Mouse (Mus musculus) lung, adult 2 months (tissue): ENCODE measurements around the gene Rora. TPM values are rescaled to one million over a fixed set of nuclear protein-coding genes. Genes with fewer than 3 reads are reported as not detected.

Source experiments
- DNase-seq: peaks from one replicate; pipeline ENCODE4 v3.0.0; 2022
- H3K4me1 ChIP-seq: fragments of 200-500 bp; 2 replicates; pipeline ENCODE4 v1.6.1; 2011; ENCODE audit warnings: low read length; ENCODE audit not compliant: control insufficient read depth, insufficient read depth
- H3K4me3 ChIP-seq: fragments of 200-500 bp; replicated peaks from 2 replicates; pipeline ENCODE3; 2011; ENCODE audit warnings: low read depth, mild to moderate bottlenecking, control low read depth, low read length; ENCODE audit errors: extremely low read depth
- CTCF ChIP-seq: fragments of 200-500 bp; IDR thresholded peaks from 2 replicates; pipeline ENCODE4 v1.5.1; 2011; ENCODE audit warnings: mild to moderate bottlenecking, low read length, control low read depth; ENCODE audit not compliant: insufficient read depth
- POLR2A ChIP-seq: fragments of 200-500 bp; IDR thresholded peaks from 2 replicates; pipeline ENCODE4 v1.6.1; 2011; ENCODE audit warnings: low read depth, mild to moderate bottlenecking, control low read depth, low read length, borderline replicate concordance; ENCODE audit errors: extremely low read depth
- WGBS: fragments of 180-500 bp; shearing (Covaris S2); methylation state at CpG from one replicate; pipeline ENCODE4 v1.1.7; 2018; 5-methylcytosine and 5-hydroxymethylcytosine counted together
- polyA plus RNA-seq: library from polyadenylated mRNA; depleted of rRNA; stranded (reverse); fragments of >200 nt; gene quantifications from 2 replicates; pipeline ENCODE4 v1.2.3, GENCODE M21; 2012

Rora gene
- polyA plus RNA-seq, 1 experiment: 17.8 TPM

GRCm38 (mm10) chr9:68852201-68852600 is 198.6 kb downstream of the Rora start:
- Histone ChIP-seq H3K4me3 (no peak overlapping the region), H3K4me1 (no peaks in the 10 kb centered on the region)
- TF ChIP-seq CTCF (no peak), POLR2A (no peak)
- WGBS: 63% methylated on average over 4 of the region's 4 CpGs
- DNase-seq: no peak

- DNase-seq: no peak
- 78% methylated on average over 2 of the region's 2 CpGs for WGBS
- no peak overlapping the region for H3K4me3 ChIP-seq
- no peaks in the 10 kb centered on the region for H3K4me1 ChIP-seq
- no peak for TF ChIP-seq POLR2A
- no peak for TF ChIP-seq CTCF
Measured at GRCm38 (mm10) chr9:68852934-68853333, 199.3 kb downstream of the Rora start.

GRCm38 (mm10) chr9:68859500-68859899 is 205.9 kb downstream of the Rora start:
- Histone ChIP-seq H3K4me3 (no peak overlapping the region), H3K4me1 (peaks cover 6% of the 10 kb centered on the region)
- 60% methylated on average over 2 of the region's 2 CpGs for WGBS
- TF ChIP-seq POLR2A: no peak
- TF ChIP-seq CTCF: no peak
- DNase-seq: no peak

GRCm38 (mm10) chr9:68866317-68866716 is 212.7 kb downstream of the Rora start:
- no peak for DNase-seq
- Histone ChIP-seq H3K4me3 (no peak overlapping the region), H3K4me1 (no peaks in the 10 kb centered on the region)
- TF ChIP-seq POLR2A: no peak
- TF ChIP-seq CTCF: no peak
- 85% methylated on average over 4 of the region's 4 CpGs for WGBS

- DNase-seq: no peak
- no peak overlapping the region for H3K4me3 ChIP-seq
- no peak for TF ChIP-seq CTCF
- no peak for TF ChIP-seq POLR2A
- H3K4me1 ChIP-seq: no peaks in the 10 kb centered on the region
- 81% methylated on average over 4 of the region's 4 CpGs for WGBS
Measured at GRCm38 (mm10) chr9:68873838-68874237, 220.3 kb downstream of the Rora start.

GRCm38 (mm10) chr9:68874544-68874943 is 221.0 kb downstream of the Rora start:
- no peak for TF ChIP-seq POLR2A
- TF ChIP-seq CTCF: no peak
- WGBS: 94% methylated on average over 2 of the region's 2 CpGs
- DNase-seq: no peak
- no peak overlapping the region for H3K4me3 ChIP-seq
- no peaks in the 10 kb centered on the region for H3K4me1 ChIP-seq

- 92% methylated on average over 2 of the region's 2 CpGs for WGBS
- H3K4me3 ChIP-seq: no peak overlapping the region
- H3K4me1 ChIP-seq: no peaks in the 10 kb centered on the region
- no peak for TF ChIP-seq POLR2A
- TF ChIP-seq CTCF: no peak
- DNase-seq: no peak
Measured at GRCm38 (mm10) chr9:68875791-68876190, 222.2 kb downstream of the Rora start.

- no peak overlapping the region for H3K4me3 ChIP-seq
- TF ChIP-seq CTCF (no peak), POLR2A (no peak)
- peaks cover 3% of the 10 kb centered on the region; the same call in 1 of the 2 replicates for H3K4me1 ChIP-seq
- 85% methylated on average over 2 of the region's 2 CpGs for WGBS
- DNase-seq: no peak
Measured at GRCm38 (mm10) chr9:68876289-68876688, 222.7 kb downstream of the Rora start.

GRCm38 (mm10) chr9:68881896-68882295 is 228.3 kb downstream of the Rora start:
- Histone ChIP-seq H3K4me1 (peaks cover 18% of the 10 kb centered on the region), H3K4me3 (no peak overlapping the region)
- 33% methylated on average over 6 of the region's 6 CpGs for WGBS
- DNase-seq: no peak
- TF ChIP-seq POLR2A: no peak
- no peak for TF ChIP-seq CTCF

GRCm38 (mm10) chr9:68883005-68883404 is 229.4 kb downstream of the Rora start:
- no peak for DNase-seq
- TF ChIP-seq POLR2A (no peak), CTCF (no peak)
- Histone ChIP-seq H3K4me1 (peaks cover 18% of the 10 kb centered on the region), H3K4me3 (no peak overlapping the region)
- 35% methylated on average over 6 of the region's 6 CpGs for WGBS

GRCm38 (mm10) chr9:68883687-68884086 is 230.1 kb downstream of the Rora start:
- 80% methylated on average over 8 of the region's 8 CpGs for WGBS
- H3K4me1 ChIP-seq: peaks cover 21% of the 10 kb centered on the region
- no peak overlapping the region for H3K4me3 ChIP-seq
- DNase-seq: no peak
- no peak for TF ChIP-seq POLR2A
